In the genomic region with DNA sequence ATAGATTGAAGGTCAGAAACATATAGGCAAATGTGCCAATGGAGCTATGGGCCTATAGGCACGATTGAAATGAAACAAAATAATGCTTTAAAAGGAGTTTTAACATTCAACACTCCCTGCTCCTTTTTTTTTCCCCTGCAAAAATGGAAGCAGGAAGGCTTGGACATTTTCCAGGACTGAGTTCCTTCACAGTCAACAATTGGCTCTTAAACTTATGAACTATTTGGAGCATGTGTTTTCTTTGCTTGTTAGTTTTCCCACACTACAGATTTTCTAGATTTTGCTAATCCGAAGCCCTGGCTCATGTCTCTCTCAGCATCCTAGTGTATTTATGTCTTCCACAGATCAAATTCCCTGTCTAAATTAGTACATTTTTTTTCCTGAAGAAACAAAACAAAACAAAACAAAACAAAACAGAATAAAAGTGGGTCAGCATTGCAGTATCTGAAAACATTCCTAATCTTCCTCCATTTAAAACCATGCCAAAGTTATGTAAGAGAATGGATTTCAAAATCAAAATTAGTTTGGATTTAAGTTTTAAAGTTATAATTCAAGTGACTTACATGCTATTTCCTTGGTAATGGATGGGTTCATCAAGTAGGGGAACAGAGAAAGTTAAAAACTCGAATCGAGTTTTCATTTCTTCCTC, we compare ENCODE assay signal across 16 mouse cellular contexts. TPM values are rescaled to one million over a fixed set of nuclear protein-coding genes. Genes with fewer than 3 reads are reported as not detected.
DNase-seq lines count a peak whose midpoint lies in the region; ATAC-seq lines count a peak whose summit lies in the region.
"Had no signal": no experiment of that assay in that cellular context is flagged by ENCODE, and none has a peak within 500 bp of the region (broad histone marks: within the 10 kb centered on the region; RNA-seq: fewer than 3 reads in every experiment).

No protein-coding gene starts in this region.

- H3K27ac ChIP-seq in kidney, embryonic 14.5 days (ENCODE audit: low read depth, low read length): no peak overlapping the region
- peak overlapping the region; percentile 47 for H3K27ac ChIP-seq in heart, embryonic 15.5 days
- H3K27ac ChIP-seq: hindbrain, postnatal 0 days; neural tube, embryonic 12.5 days had no signal

- H3K9ac ChIP-seq in kidney, embryonic 14.5 days (ENCODE audit: low read depth, low read length): no peak overlapping the region
- no peak overlapping the region for H3K9ac ChIP-seq in heart, embryonic 15.5 days
- H3K9ac ChIP-seq: forebrain, postnatal 0 days; liver, postnatal 0 days; neural tube, embryonic 12.5 days had no signal

- no peaks in the 10 kb centered on the region for H3K27me3 ChIP-seq in kidney, embryonic 14.5 days (ENCODE audit: control insufficient read depth, insufficient read depth, low read length)
- no peaks in the 10 kb centered on the region for H3K27me3 ChIP-seq in heart, embryonic 15.5 days
- H3K27me3 ChIP-seq: neural tube, embryonic 12.5 days had no signal

- 64% methylated on average over 4 of the region's 4 CpGs for WGBS in kidney, embryonic 14.5 days
- WGBS in heart, embryonic 15.5 days: 56% methylated on average over 4 of the region's 4 CpGs

- no peak for ATAC-seq in kidney, embryonic 14.5 days (ENCODE audit: low FRiP score, low TSS enrichment)
- ATAC-seq in heart, embryonic 15.5 days (replicated peaks; ENCODE audit: insufficient number of reproducible peaks, insufficient read depth, low FRiP score, low read depth): no peak
- ATAC-seq: forebrain, postnatal 0 days; hindbrain, postnatal 0 days; liver, postnatal 0 days had no signal

- DNase-seq in kidney, adult 9 months: peak; percentile 25
- peak; percentile 13 for DNase-seq in brain, adult 2 months (ENCODE audit: low read depth, low spot score)
- peak; percentile 31 for DNase-seq in lung, postnatal 14 days
- no peak for DNase-seq in right cerebral cortex, postnatal 25 days
- no peak for DNase-seq in layer of hippocampus, adult 11-12 months (ENCODE audit: low spot score)
- DNase-seq: adrenal gland, postnatal 36 days; cerebellum, adult 18-20 months; forebrain, postnatal 0 days; layer of hippocampus, adult 9-11 months; liver, postnatal 0 days; midbrain, embryonic 14.5 days; retina, postnatal 1 day had no signal

- no peaks in the 10 kb centered on the region for H3K36me3 ChIP-seq in kidney, embryonic 14.5 days (ENCODE audit: control insufficient read depth, insufficient read depth, low read length)
- no peaks in the 10 kb centered on the region for H3K36me3 ChIP-seq in heart, embryonic 15.5 days
- H3K36me3 ChIP-seq: neural tube, embryonic 12.5 days had no signal

- no peak overlapping the region for H3K4me2 ChIP-seq in kidney, embryonic 14.5 days (replicated peaks; ENCODE audit: low read depth, low read length)
- no peak overlapping the region for H3K4me2 ChIP-seq in heart, embryonic 15.5 days
- H3K4me2 ChIP-seq: neural tube, embryonic 12.5 days had no signal

- no peak overlapping the region for H3K4me3 ChIP-seq in kidney, embryonic 14.5 days (ENCODE audit: low read length)
- H3K4me3 ChIP-seq in heart, embryonic 15.5 days: no peak overlapping the region
- H3K4me3 ChIP-seq: neural tube, embryonic 12.5 days had no signal

- H3K9me3 ChIP-seq in kidney, embryonic 14.5 days (ENCODE audit: control insufficient read depth, low read length): no peaks in the 10 kb centered on the region
- H3K9me3 ChIP-seq in heart, embryonic 15.5 days (replicated peaks): no peaks in the 10 kb centered on the region
- H3K9me3 ChIP-seq: neural tube, embryonic 12.5 days had no signal

- 0 out of 2 replicates have a peak, but pooled peaks cover 2% of the 10 kb centered on the region for H3K4me1 ChIP-seq in kidney, embryonic 14.5 days (ENCODE audit: control insufficient read depth, insufficient read depth, low read length)
- peaks cover 2% of the 10 kb centered on the region; the same call in 1 of the 2 replicates for H3K4me1 ChIP-seq in heart, embryonic 15.5 days (replicated peaks)
- H3K4me1 ChIP-seq: neural tube, embryonic 12.5 days had no signal

RNA-seq across cellular contexts. Expression of gene AI429214, which starts 43.5 kb away (rescaled TPM):
- polyA plus RNA-seq in kidney, embryonic 14.5 days (2014; fragmentation: Nextera tagmentation; extraction: Ambion mirVana): 0.24 and 0.36 TPM in 2 replicates
- 0.14 TPM in 2 replicates for polyA plus RNA-seq in heart, embryonic 15.5 days (2015; fragmentation: Nextera tagmentation; extraction: Ambion mirVana)

Comparison
In these comparisons a context has a peak if more than half of its experiments do, and no peak if none do; other contexts are left out.
1. DNase-seq: peak in kidney, adult 9 months (single experiment), brain, adult 2 months (single experiment) and lung, postnatal 14 days (single experiment); none in right cerebral cortex, postnatal 25 days (single experiment) and layer of hippocampus, adult 11-12 months (single experiment).